Mouse (Mus musculus): ENCODE measurements around the gene Tcf12. TPM values are rescaled to one million over a fixed set of nuclear protein-coding genes. Genes with fewer than 3 reads are reported as not detected.

Gene Tcf12
- polyA plus RNA-seq, 1 experiment from 2014 or later, result 43.6 TPM

- Histone ChIP-seq H3K36me3 (ENCODE audit: control insufficient read depth, insufficient read depth, low read length) (no peaks in the 10 kb centered on the region), H3K4me3 (ENCODE audit: low read depth, low read length) (no peak overlapping the region), H3K4me1 (ENCODE audit: control insufficient read depth, insufficient read depth, low read length) (no peaks in the 10 kb centered on the region), H3K9ac (ENCODE audit: low read depth, low read length) (no peak overlapping the region), H3K27ac (ENCODE audit: low read length) (no peak overlapping the region), H3K27me3 (ENCODE audit: control insufficient read depth, insufficient read depth, low read depth, low read length) (no peaks in the 10 kb centered on the region), H3K4me2 (ENCODE audit: low read length) (no peak overlapping the region), H3K9me3 (replicated peaks; ENCODE audit: control insufficient read depth, low read length, poor library complexity, severe bottlenecking) (no peaks in the 10 kb centered on the region)
- ATAC-seq, result no peak
- WGBS, result 93% methylated on average over 1 of the region's 1 CpGs
These were observed 159.0 kb downstream of the Tcf12 start for GRCm38 (mm10) chr9:71952621-71953076.

GRCm38 (mm10) chr9:71951926-71952325, 159.7 kb downstream of the Tcf12 start:
- no peak for ATAC-seq
- Histone ChIP-seq H3K4me1 (ENCODE audit: control insufficient read depth, insufficient read depth, low read length) (no peaks in the 10 kb centered on the region), H3K27me3 (ENCODE audit: control insufficient read depth, insufficient read depth, low read depth, low read length) (no peaks in the 10 kb centered on the region), H3K4me3 (ENCODE audit: low read depth, low read length) (no peak overlapping the region), H3K36me3 (ENCODE audit: control insufficient read depth, insufficient read depth, low read length) (no peaks in the 10 kb centered on the region), H3K9ac (ENCODE audit: low read depth, low read length) (no peak overlapping the region), H3K27ac (ENCODE audit: low read length) (no peak overlapping the region), H3K4me2 (ENCODE audit: low read length) (no peak overlapping the region), H3K9me3 (replicated peaks; ENCODE audit: control insufficient read depth, low read length, poor library complexity, severe bottlenecking) (no peaks in the 10 kb centered on the region)
- WGBS, result 87% methylated on average over 2 of the region's 2 CpGs

GRCm38 (mm10) chr9:71951341-71951740, 160.3 kb downstream of the Tcf12 start:
- Histone ChIP-seq H3K9me3 (replicated peaks; ENCODE audit: control insufficient read depth, low read length, poor library complexity, severe bottlenecking) (no peaks in the 10 kb centered on the region), H3K27ac (ENCODE audit: low read length) (no peak overlapping the region), H3K36me3 (ENCODE audit: control insufficient read depth, insufficient read depth, low read length) (no peaks in the 10 kb centered on the region), H3K4me3 (ENCODE audit: low read depth, low read length) (no peak overlapping the region), H3K4me1 (ENCODE audit: control insufficient read depth, insufficient read depth, low read length) (no peaks in the 10 kb centered on the region), H3K9ac (ENCODE audit: low read depth, low read length) (no peak overlapping the region), H3K4me2 (ENCODE audit: low read length) (no peak overlapping the region), H3K27me3 (ENCODE audit: control insufficient read depth, insufficient read depth, low read depth, low read length) (no peaks in the 10 kb centered on the region)
- ATAC-seq, result no peak
- 87% methylated on average over 4 of the region's 4 CpGs for WGBS

- no peak overlapping the region for H3K9ac ChIP-seq (ENCODE audit: low read depth, low read length)
- no peak overlapping the region for H3K4me2 ChIP-seq (ENCODE audit: low read length)
- no peak for ATAC-seq
- H3K27ac ChIP-seq (ENCODE audit: low read length), result no peak overlapping the region
- no peak overlapping the region for H3K4me3 ChIP-seq (ENCODE audit: low read depth, low read length)
- peaks cover 3% of the 10 kb centered on the region; the same call in 1 of the 2 replicates for H3K4me1 ChIP-seq (ENCODE audit: control insufficient read depth, insufficient read depth, low read length)
- WGBS, result 91% methylated on average over 4 of the region's 4 CpGs
- H3K36me3 ChIP-seq (ENCODE audit: control insufficient read depth, insufficient read depth, low read length), result no peaks in the 10 kb centered on the region
- no peaks in the 10 kb centered on the region for H3K9me3 ChIP-seq (replicated peaks; ENCODE audit: control insufficient read depth, low read length, poor library complexity, severe bottlenecking)
- H3K27me3 ChIP-seq (ENCODE audit: control insufficient read depth, insufficient read depth, low read depth, low read length), result no peaks in the 10 kb centered on the region
These were observed 166.9 kb downstream of the Tcf12 start for GRCm38 (mm10) chr9:71944801-71945200.

- H3K27ac ChIP-seq (ENCODE audit: low read length), result no peak overlapping the region
- H3K27me3 ChIP-seq (ENCODE audit: control insufficient read depth, insufficient read depth, low read depth, low read length), result no peaks in the 10 kb centered on the region
- no peak overlapping the region for H3K9ac ChIP-seq (ENCODE audit: low read depth, low read length)
- H3K4me3 ChIP-seq (ENCODE audit: low read depth, low read length), result no peak overlapping the region
- peaks cover 3% of the 10 kb centered on the region; the same call in 1 of the 2 replicates for H3K4me1 ChIP-seq (ENCODE audit: control insufficient read depth, insufficient read depth, low read length)
- H3K9me3 ChIP-seq (replicated peaks; ENCODE audit: control insufficient read depth, low read length, poor library complexity, severe bottlenecking), result no peaks in the 10 kb centered on the region
- no peak overlapping the region for H3K4me2 ChIP-seq (ENCODE audit: low read length)
- ATAC-seq, result no peak
- H3K36me3 ChIP-seq (ENCODE audit: control insufficient read depth, insufficient read depth, low read length), result no peaks in the 10 kb centered on the region
These were observed 169.2 kb downstream of the Tcf12 start for GRCm38 (mm10) chr9:71942424-71942823.

- ATAC-seq, result no peak
- Histone ChIP-seq H3K9me3 (replicated peaks; ENCODE audit: control insufficient read depth, low read length, poor library complexity, severe bottlenecking) (no peaks in the 10 kb centered on the region), H3K27ac (ENCODE audit: low read length) (no peak overlapping the region), H3K9ac (ENCODE audit: low read depth, low read length) (no peak overlapping the region), H3K4me1 (ENCODE audit: control insufficient read depth, insufficient read depth, low read length) (peaks cover 3% of the 10 kb centered on the region; the same call in 1 of the 2 replicates), H3K4me2 (ENCODE audit: low read length) (no peak overlapping the region), H3K36me3 (ENCODE audit: control insufficient read depth, insufficient read depth, low read length) (no peaks in the 10 kb centered on the region), H3K27me3 (ENCODE audit: control insufficient read depth, insufficient read depth, low read depth, low read length) (no peaks in the 10 kb centered on the region), H3K4me3 (ENCODE audit: low read depth, low read length) (no peak overlapping the region)
These were observed 171.7 kb downstream of the Tcf12 start for GRCm38 (mm10) chr9:71940016-71940415.

- H3K4me1 ChIP-seq (ENCODE audit: control insufficient read depth, insufficient read depth, low read length), result peaks cover 3% of the 10 kb centered on the region
- H3K27me3 ChIP-seq (ENCODE audit: control insufficient read depth, insufficient read depth, low read depth, low read length), result no peaks in the 10 kb centered on the region
- H3K9me3 ChIP-seq (replicated peaks; ENCODE audit: control insufficient read depth, low read length, poor library complexity, severe bottlenecking), result no peaks in the 10 kb centered on the region
- no peak overlapping the region for H3K4me2 ChIP-seq (ENCODE audit: low read length)
- H3K4me3 ChIP-seq (ENCODE audit: low read depth, low read length), result no peak overlapping the region
- no peak overlapping the region for H3K9ac ChIP-seq (ENCODE audit: low read depth, low read length)
- H3K27ac ChIP-seq (ENCODE audit: low read length), result no peak overlapping the region
- no peaks in the 10 kb centered on the region for H3K36me3 ChIP-seq (ENCODE audit: control insufficient read depth, insufficient read depth, low read length)
- ATAC-seq, result no peak
- 84% methylated on average over 1 of the region's 1 CpGs for WGBS
These were observed 175.5 kb downstream of the Tcf12 start for GRCm38 (mm10) chr9:71936199-71936598.

GRCm38 (mm10) chr9:71934833-71935232, 176.8 kb downstream of the Tcf12 start:
- no peak for ATAC-seq
- 85% methylated on average over 3 of the region's 3 CpGs for WGBS
- Histone ChIP-seq H3K36me3 (ENCODE audit: control insufficient read depth, insufficient read depth, low read length) (no peaks in the 10 kb centered on the region), H3K9ac (ENCODE audit: low read depth, low read length) (no peak overlapping the region), H3K9me3 (replicated peaks; ENCODE audit: control insufficient read depth, low read length, poor library complexity, severe bottlenecking) (no peaks in the 10 kb centered on the region), H3K4me1 (ENCODE audit: control insufficient read depth, insufficient read depth, low read length) (peaks cover 4% of the 10 kb centered on the region), H3K27ac (ENCODE audit: low read length) (no peak overlapping the region), H3K4me2 (ENCODE audit: low read length) (no peak overlapping the region), H3K4me3 (ENCODE audit: low read depth, low read length) (no peak overlapping the region), H3K27me3 (ENCODE audit: control insufficient read depth, insufficient read depth, low read depth, low read length) (no peaks in the 10 kb centered on the region)

- Histone ChIP-seq H3K27ac (ENCODE audit: low read length) (no peak overlapping the region), H3K9me3 (replicated peaks; ENCODE audit: control insufficient read depth, low read length, poor library complexity, severe bottlenecking) (no peaks in the 10 kb centered on the region), H3K4me3 (ENCODE audit: low read depth, low read length) (no peak overlapping the region), H3K9ac (ENCODE audit: low read depth, low read length) (no peak overlapping the region), H3K27me3 (ENCODE audit: control insufficient read depth, insufficient read depth, low read depth, low read length) (no peaks in the 10 kb centered on the region), H3K4me1 (ENCODE audit: control insufficient read depth, insufficient read depth, low read length) (peaks cover 4% of the 10 kb centered on the region), H3K4me2 (ENCODE audit: low read length) (no peak overlapping the region), H3K36me3 (ENCODE audit: control insufficient read depth, insufficient read depth, low read length) (no peaks in the 10 kb centered on the region)
- ATAC-seq, result no peak
These were observed 179.7 kb downstream of the Tcf12 start for GRCm38 (mm10) chr9:71931965-71932364.

- H3K9me3 ChIP-seq (replicated peaks; ENCODE audit: control insufficient read depth, low read length, poor library complexity, severe bottlenecking), result no peaks in the 10 kb centered on the region
- H3K4me1 ChIP-seq (ENCODE audit: control insufficient read depth, insufficient read depth, low read length), result peaks cover 4% of the 10 kb centered on the region
- 48% methylated on average over 8 of the region's 8 CpGs for WGBS
- H3K27me3 ChIP-seq (ENCODE audit: control insufficient read depth, insufficient read depth, low read depth, low read length), result no peaks in the 10 kb centered on the region
- no peaks in the 10 kb centered on the region for H3K36me3 ChIP-seq (ENCODE audit: control insufficient read depth, insufficient read depth, low read length)
- no peak overlapping the region for H3K27ac ChIP-seq (ENCODE audit: low read length)
- no peak overlapping the region for H3K9ac ChIP-seq (ENCODE audit: low read depth, low read length)
- no peak overlapping the region for H3K4me3 ChIP-seq (ENCODE audit: low read depth, low read length)
- H3K4me2 ChIP-seq (ENCODE audit: low read length), result no peak overlapping the region
- ATAC-seq, result no peak
These were observed 180.3 kb downstream of the Tcf12 start for GRCm38 (mm10) chr9:71931358-71931715.
